Mouse (Mus musculus) myocyte (in vitro differentiated cells): ENCODE results near the gene Osm. TPM values are rescaled to one million over a fixed set of nuclear protein-coding genes. Genes with fewer than 3 reads are reported as not detected.

Source experiments
- H3K27me3 ChIP-seq: one replicate; pipeline ENCODE4 v1.6.1; 2011; ENCODE audit not compliant: control insufficient read depth, insufficient read depth, insufficient read length
- H3K36me3 ChIP-seq: one replicate; pipeline ENCODE4 v1.6.1; 2011; ENCODE audit not compliant: control insufficient read depth, insufficient read depth
- H3K4me2 ChIP-seq: one replicate; pipeline ENCODE4 v1.6.1; 2011; ENCODE audit warnings: low read depth, control low read depth
- H3K4me3 ChIP-seq: one replicate; pipeline ENCODE4 v1.5.1; 2011; ENCODE audit warnings: mild to moderate bottlenecking, control low read depth, moderate library complexity
- H3K79me2 ChIP-seq: one replicate; pipeline ENCODE4 v1.6.1; 2011; ENCODE audit not compliant: control insufficient read depth, insufficient read depth
- H3ac ChIP-seq: one replicate; pipeline ENCODE4 v1.6.1; 2011; ENCODE audit not compliant: control insufficient read depth, insufficient read length
- CEBPB ChIP-seq: IDR thresholded peaks from 2 replicates; pipeline ENCODE4 v1.6.1; 2011; ENCODE audit warnings: mild to moderate bottlenecking, moderate library complexity; ENCODE audit not compliant: poor library complexity, insufficient read depth, severe bottlenecking
- E2F4 ChIP-seq: IDR thresholded peaks from one replicate; pipeline ENCODE4 v1.6.1; 2011; ENCODE audit warnings: mild to moderate bottlenecking, control low read depth, moderate library complexity; ENCODE audit not compliant: insufficient read depth
- MAX ChIP-seq: IDR thresholded peaks from one replicate; pipeline ENCODE4 v1.6.1; 2011; ENCODE audit warnings: low read depth, mild to moderate bottlenecking, control low read depth
- MYOD1 ChIP-seq, 3 experiments: IDR thresholded peaks; one replicate each; pipeline ENCODE4 v1.6.1; 2011; ENCODE audit warnings: control low read depth in 2 of 3, low read depth in 2 of 3, mild to moderate bottlenecking in 2 of 3, moderate library complexity in 1 of 3; ENCODE audit not compliant: insufficient read length in 2 of 3, control insufficient read depth in 1 of 3
- MYOG ChIP-seq, 3 experiments: IDR thresholded peaks; one replicate each; pipeline ENCODE4 v1.6.1; 2011; ENCODE audit warnings: control low read depth in 2 of 3, low read depth in 2 of 3, mild to moderate bottlenecking in 2 of 3; ENCODE audit not compliant: insufficient read length in 2 of 3, control insufficient read depth in 1 of 3, insufficient read depth in 1 of 3
- POLR2A ChIP-seq: IDR thresholded peaks from one replicate; pipeline ENCODE4 v1.6.1; 2011; ENCODE audit warnings: low read depth, mild to moderate bottlenecking, control low read depth, moderate library complexity; ENCODE audit not compliant: insufficient read length
- POLR2AphosphoS2 ChIP-seq: IDR thresholded peaks from one replicate; pipeline ENCODE4 v1.6.1; 2011; ENCODE audit warnings: low read depth, control low read depth; ENCODE audit not compliant: insufficient read length
- REST ChIP-seq: IDR thresholded peaks from one replicate; pipeline ENCODE4 v1.6.1; 2011; ENCODE audit warnings: mild to moderate bottlenecking, control low read depth, moderate library complexity; ENCODE audit not compliant: insufficient read depth, insufficient read length
- SRF ChIP-seq: IDR thresholded peaks from one replicate; pipeline ENCODE4 v1.6.1; 2011; ENCODE audit warnings: low read depth; ENCODE audit not compliant: control insufficient read depth, insufficient read length
- TCF12 ChIP-seq: IDR thresholded peaks from one replicate; pipeline ENCODE4 v1.6.1; 2011; ENCODE audit warnings: mild to moderate bottlenecking, control low read depth; ENCODE audit not compliant: poor library complexity, insufficient read depth, severe bottlenecking
- TCF3 ChIP-seq: IDR thresholded peaks from one replicate; pipeline ENCODE4 v1.6.1; 2011; ENCODE audit warnings: low read depth, control low read depth; ENCODE audit not compliant: insufficient read length
- USF1 ChIP-seq: IDR thresholded peaks from one replicate; pipeline ENCODE4 v1.6.1; 2011; ENCODE audit warnings: low read depth, mild to moderate bottlenecking, control low read depth, moderate library complexity
- polyA plus RNA-seq: library from polyadenylated mRNA; unstranded; fragments of >200 nt; fragmentation: generic; extraction: Trizol; gene quantifications from one replicate; pipeline ENCODE4 v1.2.1, GENCODE M21; 2012; ENCODE audit warnings: missing spikeins

Gene Osm
- polyA plus RNA-seq, 1 experiment, result not detected

DNA sequence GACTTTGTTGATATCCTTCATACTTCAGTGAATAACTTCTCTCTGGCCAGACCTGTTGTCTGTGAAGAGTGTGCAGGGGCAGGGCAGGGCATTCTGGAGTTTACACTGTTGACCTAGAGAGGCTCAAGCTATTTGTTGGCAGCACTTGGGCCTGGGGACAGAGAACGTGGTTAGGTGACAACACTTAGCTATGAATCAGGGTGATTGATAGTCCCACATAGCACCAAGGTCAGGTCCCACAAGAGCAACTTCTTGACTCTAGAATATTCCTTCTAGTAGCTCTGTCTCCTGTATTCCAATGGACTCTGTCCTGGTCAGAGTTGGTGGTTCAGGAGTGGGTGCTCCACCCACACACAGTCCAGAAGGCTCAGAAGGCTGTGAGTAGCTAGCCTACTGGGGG lies 25.4 kb upstream of the Osm start:
- H3K79me2 ChIP-seq, result no peaks in the 10 kb centered on the region
- no peaks in the 10 kb centered on the region for H3K27me3 ChIP-seq
- no peak overlapping the region for H3K4me3 ChIP-seq
- peaks cover 9% of the 10 kb centered on the region for H3K36me3 ChIP-seq
- H3K4me2 ChIP-seq, result no peak overlapping the region
- no peak for TF ChIP-seq MYOD1 (IDR thresholded peaks at IDR 0.05; ENCODE audit: control insufficient read depth in 1 of 3, insufficient read length in 2 of 3, low read depth in 2 of 3)
- TF ChIP-seq MAX, result no peak
- TF ChIP-seq E2F4, result no peak
- TF ChIP-seq CEBPB, result no peak
- no peak for TF ChIP-seq TCF3
- TF ChIP-seq POLR2AphosphoS2, result no peak
- TF ChIP-seq POLR2A, result no peak
- no peak for TF ChIP-seq REST
- no peak for TF ChIP-seq USF1
- TF ChIP-seq SRF, result no peak
- TF ChIP-seq TCF12, result no peak
- no peak for TF ChIP-seq MYOG (IDR thresholded peaks at IDR 0.05; ENCODE audit: control insufficient read depth in 1 of 3, insufficient read depth in 1 of 3, insufficient read length in 2 of 3, low read depth in 2 of 3)
- no peak overlapping the region for H3ac ChIP-seq

- TF ChIP-seq CEBPB (no peak), MYOD1 (IDR thresholded peaks at IDR 0.05; ENCODE audit: control insufficient read depth in 1 of 3, insufficient read length in 2 of 3, low read depth in 2 of 3) (no peak), POLR2AphosphoS2 (no peak), E2F4 (no peak), SRF (no peak), USF1 (no peak), TCF3 (no peak), POLR2A (no peak), REST (no peak), MAX (no peak), MYOG (IDR thresholded peaks at IDR 0.05; ENCODE audit: control insufficient read depth in 1 of 3, insufficient read depth in 1 of 3, insufficient read length in 2 of 3, low read depth in 2 of 3) (no peak), TCF12 (no peak)
- Histone ChIP-seq H3ac (no peak overlapping the region), H3K36me3 (peaks cover 6% of the 10 kb centered on the region), H3K4me3 (no peak overlapping the region), H3K4me2 (no peak overlapping the region), H3K27me3 (no peaks in the 10 kb centered on the region), H3K79me2 (no peaks in the 10 kb centered on the region)
Measured at GRCm38 (mm10) chr11:4213107-4213506, 23.1 kb upstream of the Osm start.

DNA sequence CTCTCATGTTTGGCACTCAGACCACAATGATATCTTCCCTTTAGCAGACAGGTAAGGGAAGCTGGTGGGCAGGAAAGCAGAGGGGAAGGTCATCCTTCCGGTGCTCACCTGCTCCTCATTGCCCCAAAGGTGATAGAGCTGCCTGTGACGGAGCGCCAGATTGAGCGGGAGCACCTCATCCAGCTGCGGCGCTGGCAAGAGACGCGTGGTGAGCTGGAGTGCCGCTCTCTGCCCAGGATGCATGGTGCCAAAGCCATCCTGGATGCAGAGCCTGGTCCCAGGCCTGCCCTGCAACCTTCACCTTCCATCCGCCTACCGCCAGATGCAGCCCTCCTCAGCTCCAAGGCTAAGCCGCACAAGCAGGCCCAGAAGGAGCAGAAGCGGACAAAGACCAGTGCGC lies 21.6 kb upstream of the Osm start:
- Histone ChIP-seq H3K4me3 (no peak overlapping the region), H3K36me3 (peaks cover 5% of the 10 kb centered on the region), H3K27me3 (no peaks in the 10 kb centered on the region), H3K4me2 (no peak overlapping the region), H3ac (no peak overlapping the region), H3K79me2 (no peaks in the 10 kb centered on the region)
- TF ChIP-seq TCF3 (no peak), E2F4 (no peak), POLR2A (no peak), POLR2AphosphoS2 (no peak), MYOG (IDR thresholded peaks at IDR 0.05; ENCODE audit: control insufficient read depth in 1 of 3, insufficient read depth in 1 of 3, insufficient read length in 2 of 3, low read depth in 2 of 3) (no peak), USF1 (no peak), REST (no peak), MYOD1 (IDR thresholded peaks at IDR 0.05; ENCODE audit: control insufficient read depth in 1 of 3, insufficient read length in 2 of 3, low read depth in 2 of 3) (no peak), MAX (no peak), SRF (no peak), CEBPB (no peak), TCF12 (no peak)

DNA sequence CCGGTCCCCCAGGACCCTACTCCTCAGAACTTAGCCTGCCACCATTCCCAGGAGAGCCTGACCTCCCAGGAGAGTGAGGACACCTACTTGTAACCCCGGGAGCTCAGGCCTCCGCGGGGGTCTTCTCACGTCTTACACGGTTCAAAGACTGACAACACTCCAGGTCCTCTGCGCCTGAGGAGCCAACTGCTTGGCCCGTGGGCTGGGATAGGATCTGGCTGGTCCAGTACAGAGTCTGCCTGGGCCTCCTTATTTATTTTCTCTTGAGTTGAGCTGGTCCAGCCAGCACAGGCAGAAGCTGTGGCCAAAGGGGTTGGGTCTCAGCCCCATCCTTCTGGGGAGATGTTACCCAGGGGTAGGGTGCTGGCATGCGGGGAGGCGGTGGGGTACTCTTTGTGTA lies 21.2 kb upstream of the Osm start:
- Histone ChIP-seq H3K79me2 (no peaks in the 10 kb centered on the region), H3K27me3 (no peaks in the 10 kb centered on the region), H3K36me3 (peaks cover 5% of the 10 kb centered on the region), H3K4me3 (no peak overlapping the region), H3K4me2 (no peak overlapping the region), H3ac (no peak overlapping the region)
- TF ChIP-seq POLR2AphosphoS2, result no peak
